Mouse (Mus musculus) liver, embryonic 13.5 days (tissue): ENCODE measurements at regions not wholly inside any gene's neighbourhood (a gene's known extent, or its start where the extent isn't known, plus 50 kb on each side); places are given as distances from the start of the nearest gene placed in this dataset.

Experiments
- ATAC-seq: fragments of 200-750 bp; cut with Nextera tagmentation; 2 replicates; pipeline ENCODE4 v1.8.0; 2017; ENCODE audit warnings: low read depth, mild to moderate bottlenecking, moderate number of reproducible peaks, moderate library complexity
- DNase-seq: peaks from one replicate; pipeline ENCODE4 v3.0.0; 2022
- H3K27ac ChIP-seq: fragments of 300-500 bp; sonication (generic); 2 replicates; pipeline ENCODE4 v1.5.1; 2015; ENCODE audit warnings: moderate library complexity, mild to moderate bottlenecking, inconsistent platforms
- H3K27me3 ChIP-seq: fragments of 300-500 bp; sonication (generic); 2 replicates; pipeline ENCODE4 v1.6.1; 2015; ENCODE audit warnings: mild to moderate bottlenecking, inconsistent platforms
- H3K36me3 ChIP-seq: fragments of 300-500 bp; sonication (generic); 2 replicates; pipeline ENCODE4 v1.6.1; 2015; ENCODE audit warnings: mild to moderate bottlenecking, inconsistent platforms
- H3K4me1 ChIP-seq: fragments of 300-500 bp; sonication (generic); replicated peaks from 2 replicates; pipeline ENCODE4 v1.6.1; 2015; ENCODE audit warnings: inconsistent platforms
- H3K4me2 ChIP-seq: fragments of 300-500 bp; sonication (generic); 2 replicates; pipeline ENCODE4 v1.6.1; 2015; ENCODE audit warnings: inconsistent platforms, mild to moderate bottlenecking, moderate library complexity
- H3K4me3 ChIP-seq: fragments of 300-500 bp; sonication (generic); replicated peaks from 2 replicates; pipeline ENCODE4 v1.5.1; 2015; ENCODE audit warnings: mild to moderate bottlenecking, inconsistent platforms
- H3K9ac ChIP-seq: fragments of 300-500 bp; sonication (generic); 2 replicates; pipeline ENCODE4 v1.6.1; 2015; ENCODE audit warnings: mild to moderate bottlenecking, inconsistent platforms
- H3K9me3 ChIP-seq: fragments of 300-500 bp; sonication (generic); replicated peaks from 2 replicates; pipeline ENCODE4 v1.6.1; 2016; ENCODE audit warnings: inconsistent platforms
- WGBS: fragments of 180-500 bp; shearing (Covaris S2); methylation state at CpG from one replicate; pipeline ENCODE4 v1.1.7; 2015; ENCODE audit not compliant: insufficient replicate concordance; 5-methylcytosine and 5-hydroxymethylcytosine counted together

DNA sequence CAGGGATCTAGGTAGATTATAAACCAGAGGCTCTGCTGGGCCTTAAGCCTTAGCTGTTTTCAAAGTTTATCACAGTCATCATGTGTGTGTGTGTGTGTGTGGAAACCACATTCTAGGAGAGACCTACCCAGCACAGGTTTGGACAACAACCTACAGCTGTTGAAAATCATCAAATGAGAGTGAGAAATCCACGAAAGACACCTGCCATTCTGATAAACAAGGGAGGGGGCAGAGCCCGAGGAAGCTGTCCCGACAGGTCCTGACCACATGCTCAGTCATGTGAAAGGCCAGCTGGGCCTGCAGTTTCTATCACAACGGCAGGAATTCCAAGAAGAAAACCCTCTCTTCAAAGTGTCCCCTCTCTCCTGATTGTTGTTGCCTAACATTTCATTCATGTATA, 114.0 kb upstream of the Atp1b1 start:
- H3K4me2 ChIP-seq: no peak overlapping the region
- no peaks in the 10 kb centered on the region for H3K4me1 ChIP-seq
- no peak overlapping the region for H3K4me3 ChIP-seq
- H3K9me3 ChIP-seq: no peaks in the 10 kb centered on the region
- 40% methylated on average over 4 of the region's 4 CpGs for WGBS
- H3K27me3 ChIP-seq: no peaks in the 10 kb centered on the region
- no peak overlapping the region for H3K27ac ChIP-seq
- H3K9ac ChIP-seq: no peak overlapping the region
- no peak for ATAC-seq
- DNase-seq: no peak
- H3K36me3 ChIP-seq: no peaks in the 10 kb centered on the region

- Histone ChIP-seq H3K4me3 (no peak overlapping the region), H3K27ac (no peak overlapping the region), H3K4me1 (no peaks in the 10 kb centered on the region), H3K9me3 (no peaks in the 10 kb centered on the region), H3K4me2 (no peak overlapping the region), H3K36me3 (no peaks in the 10 kb centered on the region), H3K9ac (no peak overlapping the region), H3K27me3 (no peaks in the 10 kb centered on the region)
- DNase-seq (no peak), ATAC-seq (no peak)
- 56% methylated on average over 5 of the region's 5 CpGs for WGBS
Measured at GRCm38 (mm10) chr1:164571496-164572078, 113.4 kb upstream of the Atp1b1 start.

GRCm38 (mm10) chr1:164564847-164565246, 106.7 kb upstream of the Atp1b1 start:
- no peak overlapping the region for H3K9ac ChIP-seq
- no peak overlapping the region for H3K4me2 ChIP-seq
- H3K4me3 ChIP-seq: no peak overlapping the region
- ATAC-seq (no peak), DNase-seq (no peak)
- no peaks in the 10 kb centered on the region for H3K27me3 ChIP-seq
- 42% methylated on average over 6 of the region's 6 CpGs for WGBS
- H3K36me3 ChIP-seq: no peaks in the 10 kb centered on the region
- no peaks in the 10 kb centered on the region for H3K4me1 ChIP-seq
- H3K9me3 ChIP-seq: no peaks in the 10 kb centered on the region
- no peak overlapping the region for H3K27ac ChIP-seq

GRCm38 (mm10) chr1:164559546-164560228, 101.5 kb upstream of the Atp1b1 start:
- Histone ChIP-seq H3K4me3 (no peak overlapping the region), H3K9ac (no peak overlapping the region), H3K9me3 (no peaks in the 10 kb centered on the region), H3K4me1 (no peaks in the 10 kb centered on the region), H3K36me3 (no peaks in the 10 kb centered on the region), H3K27ac (no peak overlapping the region), H3K4me2 (no peak overlapping the region), H3K27me3 (no peaks in the 10 kb centered on the region)
- DNase-seq (no peak), ATAC-seq (no peak)
- 58% methylated on average over 4 of the region's 4 CpGs for WGBS

- H3K27ac ChIP-seq: no peak overlapping the region
- WGBS: 25% methylated on average over 4 of the region's 4 CpGs
- no peak for ATAC-seq
Measured at GRCm38 (mm10) chr1:164552658-164553057, 94.5 kb upstream of the Atp1b1 start.

DNA sequence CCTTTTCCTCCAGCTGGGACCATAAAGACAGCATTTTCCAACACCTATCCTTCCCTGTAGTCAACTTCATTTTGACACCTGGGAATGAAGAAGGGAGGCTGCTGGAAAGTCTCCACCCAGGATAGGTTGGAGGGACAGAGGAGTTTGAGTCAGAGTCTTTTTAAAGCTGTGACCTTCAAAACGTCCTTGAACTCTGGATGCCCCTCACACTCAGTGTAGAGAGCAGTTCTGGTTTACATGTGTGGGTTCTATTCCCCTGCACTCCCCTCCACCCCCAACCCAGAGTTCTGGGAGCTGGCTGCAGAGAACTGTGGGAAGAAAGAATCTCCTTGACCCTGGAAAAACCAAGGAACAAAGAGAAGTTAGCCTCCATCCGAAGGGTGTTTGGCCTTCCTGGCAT, 92.9 kb upstream of the Atp1b1 start:
- Histone ChIP-seq H3K36me3 (no peaks in the 10 kb centered on the region), H3K9me3 (no peaks in the 10 kb centered on the region), H3K4me2 (no peak overlapping the region), H3K27ac (no peak overlapping the region), H3K4me3 (no peak overlapping the region), H3K27me3 (no peaks in the 10 kb centered on the region), H3K4me1 (peaks cover 3% of the 10 kb centered on the region; the same call in 1 of the 2 replicates), H3K9ac (no peak overlapping the region)
- WGBS: 45% methylated on average over 2 of the region's 2 CpGs
- ATAC-seq (no peak), DNase-seq (no peak)

More at GRCm38 (mm10) chr1:164552658-164553057, 94.5 kb upstream of the Atp1b1 start:
- H3K4me2 ChIP-seq: no peak overlapping the region
- no peak for DNase-seq
- H3K27me3 ChIP-seq: no peaks in the 10 kb centered on the region
- no peaks in the 10 kb centered on the region for H3K36me3 ChIP-seq
- H3K9me3 ChIP-seq: no peaks in the 10 kb centered on the region
- no peak overlapping the region for H3K4me3 ChIP-seq
- no peak overlapping the region for H3K9ac ChIP-seq
- peaks cover 3% of the 10 kb centered on the region; the same call in 1 of the 2 replicates for H3K4me1 ChIP-seq

DNA sequence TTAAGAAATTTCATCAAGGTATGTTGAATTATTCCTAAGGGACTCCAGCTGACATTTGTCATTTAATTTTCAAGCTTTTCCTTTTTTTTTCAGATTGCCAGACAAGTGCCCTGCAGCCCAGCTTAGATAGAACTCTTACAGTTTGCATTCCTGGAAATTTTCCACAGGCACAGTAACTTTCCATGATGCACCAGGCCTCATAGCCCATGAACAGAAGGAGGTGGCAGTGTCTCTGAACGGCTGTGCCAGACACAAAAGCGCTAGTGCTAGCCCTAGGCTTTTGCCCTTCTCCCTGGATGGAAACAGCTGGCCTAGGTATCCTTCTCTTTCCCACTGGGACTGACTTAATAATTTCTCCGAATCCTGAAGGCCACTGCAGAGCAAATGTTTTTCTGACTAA, 92.4 kb upstream of the Atp1b1 start:
- ATAC-seq (no peak), DNase-seq (no peak)
- Histone ChIP-seq H3K4me3 (no peak overlapping the region), H3K36me3 (no peaks in the 10 kb centered on the region), H3K27ac (no peak overlapping the region), H3K27me3 (no peaks in the 10 kb centered on the region), H3K9me3 (no peaks in the 10 kb centered on the region), H3K9ac (no peak overlapping the region), H3K4me2 (no peak overlapping the region), H3K4me1 (peaks cover 3% of the 10 kb centered on the region; the same call in 1 of the 2 replicates)
- WGBS: 65% methylated on average over 3 of the region's 3 CpGs

- Histone ChIP-seq H3K36me3 (no peaks in the 10 kb centered on the region), H3K9ac (no peak overlapping the region), H3K4me2 (no peak overlapping the region), H3K27me3 (no peaks in the 10 kb centered on the region), H3K27ac (no peak overlapping the region), H3K9me3 (no peaks in the 10 kb centered on the region), H3K4me1 (peaks cover 3% of the 10 kb centered on the region; the same call in 1 of the 2 replicates), H3K4me3 (no peak overlapping the region)
- 58% methylated on average over 8 of the region's 8 CpGs for WGBS
- ATAC-seq: no peak
- DNase-seq: no peak
Measured at GRCm38 (mm10) chr1:164548071-164548470, 89.9 kb upstream of the Atp1b1 start.

DNA sequence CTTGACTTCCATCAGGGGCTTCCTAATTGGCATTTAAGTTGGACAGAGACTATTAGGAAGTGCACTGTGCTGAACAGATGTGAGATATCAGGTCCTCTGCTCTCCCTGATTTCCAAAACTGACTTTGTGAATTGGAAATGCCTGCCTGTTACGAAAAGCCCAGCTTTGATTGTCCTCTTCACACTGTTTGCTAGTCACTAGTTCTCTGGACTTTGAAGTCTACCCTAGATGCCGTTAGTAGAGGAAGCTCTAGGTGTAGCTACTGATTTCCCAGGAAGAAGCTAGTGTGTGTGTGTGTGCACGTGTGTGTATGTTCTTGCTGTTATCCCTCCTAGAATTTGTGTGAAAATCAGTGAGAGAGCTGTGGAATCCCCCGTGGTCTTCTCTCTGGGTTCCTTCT, 87.7 kb upstream of the Atp1b1 start:
- WGBS: 49% methylated on average over 4 of the region's 4 CpGs
- DNase-seq (no peak), ATAC-seq (no peak)
- H3K27me3 ChIP-seq: no peaks in the 10 kb centered on the region
- no peak overlapping the region for H3K9ac ChIP-seq
- no peaks in the 10 kb centered on the region for H3K9me3 ChIP-seq
- no peak overlapping the region for H3K27ac ChIP-seq
- H3K4me1 ChIP-seq: no peaks in the 10 kb centered on the region
- no peaks in the 10 kb centered on the region for H3K36me3 ChIP-seq
- no peak overlapping the region for H3K4me3 ChIP-seq
- H3K4me2 ChIP-seq: no peak overlapping the region

DNA sequence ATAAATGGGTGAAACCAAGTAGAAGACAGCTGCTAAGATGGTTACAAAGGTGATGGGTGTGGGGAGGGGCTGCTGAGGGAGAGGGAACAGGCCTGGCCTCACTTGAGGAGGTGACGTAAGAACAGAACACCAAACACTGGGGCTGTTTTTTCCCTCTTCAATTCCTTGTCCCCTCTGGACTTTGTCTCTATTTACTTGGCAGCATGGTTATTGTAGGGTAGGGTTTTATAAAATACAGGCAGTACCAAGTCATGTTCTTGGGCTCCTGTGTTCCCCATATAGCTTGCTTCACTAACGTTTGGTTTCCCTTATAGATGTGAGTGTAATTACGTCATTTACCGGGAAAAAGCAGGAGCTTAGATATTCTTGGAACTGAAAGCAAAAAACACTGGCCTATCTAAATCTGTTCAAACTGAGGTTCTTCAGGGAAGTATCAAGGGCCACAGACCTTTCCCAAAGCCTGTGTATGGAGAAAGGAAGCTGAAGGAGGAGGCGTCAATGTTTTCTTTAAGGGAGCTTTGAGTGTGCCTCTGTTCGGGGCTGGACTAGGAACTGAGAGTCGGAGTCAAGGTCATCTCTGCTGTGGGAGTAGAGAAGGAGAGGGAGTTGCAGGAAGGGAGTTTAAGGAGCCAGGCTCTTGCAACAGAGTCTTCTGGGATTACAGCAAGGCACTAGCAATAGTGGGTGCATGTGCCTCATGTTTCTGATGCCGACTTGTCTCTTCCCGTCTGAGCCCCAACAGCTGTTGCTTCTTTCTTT, 85.1 kb upstream of the Atp1b1 start:
- H3K27me3 ChIP-seq: no peaks in the 10 kb centered on the region
- DNase-seq (no peak), ATAC-seq (no peak)
- WGBS: 68% methylated on average over 9 of the region's 9 CpGs
- H3K4me1 ChIP-seq: no peaks in the 10 kb centered on the region
- no peaks in the 10 kb centered on the region for H3K9me3 ChIP-seq
- H3K4me3 ChIP-seq: no peak overlapping the region
- H3K27ac ChIP-seq: no peak overlapping the region
- no peaks in the 10 kb centered on the region for H3K36me3 ChIP-seq
- H3K4me2 ChIP-seq: no peak overlapping the region
- no peak overlapping the region for H3K9ac ChIP-seq

- DNase-seq (no peak), ATAC-seq (no peak)
- no peak overlapping the region for H3K4me2 ChIP-seq
- no peaks in the 10 kb centered on the region for H3K27me3 ChIP-seq
- no peak overlapping the region for H3K4me3 ChIP-seq
- no peaks in the 10 kb centered on the region for H3K9me3 ChIP-seq
- WGBS: 50% methylated on average over 1 of the region's 1 CpGs
- no peaks in the 10 kb centered on the region for H3K36me3 ChIP-seq
- no peaks in the 10 kb centered on the region for H3K4me1 ChIP-seq
- no peak overlapping the region for H3K9ac ChIP-seq
- no peak overlapping the region for H3K27ac ChIP-seq
Measured at GRCm38 (mm10) chr1:164541711-164542110, 83.6 kb upstream of the Atp1b1 start.
